Mouse (Mus musculus) heart, adult 2 months (tissue): ENCODE measurements around the gene Ptprn2.

Experiments used
- CTCF ChIP-seq: fragments of 200-600 bp; IDR thresholded peaks from 2 replicates; pipeline ENCODE4 v1.8.1; 2022; ENCODE audit warnings: antibody characterized with exemption, mild to moderate bottlenecking, moderate library complexity
- EP300 ChIP-seq: fragments of 200-500 bp; IDR thresholded peaks from 2 replicates; pipeline ENCODE4 v1.6.1; 2011; ENCODE audit warnings: low read depth, low read length, control low read depth; ENCODE audit not compliant: insufficient read depth
- POLR2A ChIP-seq: fragments of 200-500 bp; IDR thresholded peaks from 2 replicates; pipeline ENCODE4 v1.6.1; 2011; ENCODE audit warnings: mild to moderate bottlenecking, low read depth, low read length, control low read depth; ENCODE audit not compliant: insufficient read depth

- TF ChIP-seq CTCF (no peak), EP300 (no peak), POLR2A (no peak)
Observed at GRCm38 (mm10) chr12:117034506-117034905, 549.0 kb downstream of the Ptprn2 start.
